Mouse (Mus musculus) Muller cell, postnatal 12 days (primary cell): ENCODE measurements around the gene Hist1h2aa.

Source experiments
- DNase-seq: peaks from one replicate; pipeline ENCODE4 v3.0.0-alpha.2; 2015; ENCODE audit errors: inconsistent ontology term

Gene Hist1h2aa

GRCm38 (mm10) chr13:23934211-23934520 is at the start of gene Hist1h2aa:
TSS of gene Hist1h2aa (plus strand) at chr13:23934462.
- DNase-seq = no peak

GRCm38 (mm10) chr13:23885540-23885939 is 48.7 kb upstream of the Hist1h2aa start:
- DNase-seq = no peak

GRCm38 (mm10) chr13:23887026-23887725 is 47.1 kb upstream of the Hist1h2aa start:
- no peak for DNase-seq

- DNase-seq = no peak
Observed at GRCm38 (mm10) chr13:23889011-23889605, 45.2 kb upstream of the Hist1h2aa start.

- no peak for DNase-seq
Observed at GRCm38 (mm10) chr13:23892592-23893268, 41.5 kb upstream of the Hist1h2aa start.

GRCm38 (mm10) chr13:23893269-23893593 is 41.0 kb upstream of the Hist1h2aa start:
- peak; percentile 82 for DNase-seq

GRCm38 (mm10) chr13:23898242-23898641 is 36.0 kb upstream of the Hist1h2aa start:
- DNase-seq = peak; percentile 37

GRCm38 (mm10) chr13:23906906-23907305 is 27.4 kb upstream of the Hist1h2aa start:
- DNase-seq = no peak

- DNase-seq = no peak
Observed at GRCm38 (mm10) chr13:23910121-23910520, 24.1 kb upstream of the Hist1h2aa start.

GRCm38 (mm10) chr13:23911335-23911734 is 22.9 kb upstream of the Hist1h2aa start:
- DNase-seq = no peak

- peak; percentile 49 for DNase-seq
Observed at GRCm38 (mm10) chr13:23913791-23914306, 20.4 kb upstream of the Hist1h2aa start.

GRCm38 (mm10) chr13:23914376-23915167 is 19.7 kb upstream of the Hist1h2aa start, which contains the start of gene Slc17a4:
TSS of gene Slc17a4 (minus strand) at chr13:23915009.
- no peak for DNase-seq

- DNase-seq = no peak
Observed at GRCm38 (mm10) chr13:23916132-23916531, 18.1 kb upstream of the Hist1h2aa start.

GRCm38 (mm10) chr13:23917674-23918073 is 16.6 kb upstream of the Hist1h2aa start:
- no peak for DNase-seq

- no peak for DNase-seq
Observed at GRCm38 (mm10) chr13:23925792-23926191, 8.5 kb upstream of the Hist1h2aa start.

GRCm38 (mm10) chr13:23928637-23929036 is 5.6 kb upstream of the Hist1h2aa start:
- DNase-seq = no peak

- DNase-seq = no peak
Observed at GRCm38 (mm10) chr13:23930461-23930860, 3.8 kb upstream of the Hist1h2aa start.

GRCm38 (mm10) chr13:23930904-23931303 is 3.4 kb upstream of the Hist1h2aa start:
- no peak for DNase-seq

- DNase-seq = no peak
Observed at GRCm38 (mm10) chr13:23933421-23934210, 646 bp upstream of the Hist1h2aa start, which contains the start of gene Hist1h2ba. TSS of gene Hist1h2ba (minus strand) at chr13:23934156.

- no peak for DNase-seq
Observed at GRCm38 (mm10) chr13:23938699-23939098, 4.4 kb downstream of the Hist1h2aa start.

GRCm38 (mm10) chr13:23940291-23940690 is 6.0 kb downstream of the Hist1h2aa start:
- no peak for DNase-seq
